ENCODE assay signal across 1 mouse cellular context in genomic region chr6:38351930-38352329, GRCm38 (mm10).
A peak's percentile ranks its signal among the peaks of the same experiment; 100 is the strongest.
TF ChIP-seq lines count a peak whose summit lies in the region.

No protein-coding gene starts in this region.

TF ChIP-seq in MEL, 35 proteins besides CTCF, POLR2A, EP300 and RAD21 (continued from another document):
- no peak for TF ChIP-seq NRF1 (IDR thresholded peaks at IDR 0.05; ENCODE audit: insufficient read depth, low read depth, low read length, poor library complexity, severe bottlenecking)
- no peak; the same call in 1 of the 2 replicates for TF ChIP-seq MAX (IDR thresholded peaks at IDR 0.05; ENCODE audit: low read length)
- TF ChIP-seq GABPA (IDR thresholded peaks at IDR 0.05; ENCODE audit: low read depth, low read length) = no peak
- peak; percentile 57 for TF ChIP-seq GATA1 (IDR thresholded peaks at IDR 0.05; ENCODE audit: low read depth, low read length)
- TF ChIP-seq TBP (IDR thresholded peaks at IDR 0.05; ENCODE audit: low read depth, low read length) = peak; percentile 59; the same call in 1 of the 2 replicates
